Mouse (Mus musculus) E14TG2a.4 (cell line): ENCODE results near the gene Slc9a1.

Source experiments
- H3K27me3 ChIP-seq: 2 replicates; pipeline ENCODE4 v1.6.1; 2014; ENCODE audit warnings: low read length, control low read depth; ENCODE audit not compliant: insufficient read depth
- H3K36me3 ChIP-seq: 2 replicates; pipeline ENCODE4 v1.6.1; 2014; ENCODE audit warnings: low read length, control low read depth; ENCODE audit not compliant: insufficient read depth
- H3K4me1 ChIP-seq: replicated peaks from 2 replicates; pipeline ENCODE4 v1.6.1; 2014; ENCODE audit warnings: low read depth, low read length, control low read depth
- H3K4me3 ChIP-seq: replicated peaks from 2 replicates; pipeline ENCODE4 v1.5.1; 2014; ENCODE audit warnings: mild to moderate bottlenecking, low read length
- H3K9me3 ChIP-seq: 2 replicates; pipeline ENCODE4 v1.6.1; 2014; ENCODE audit warnings: low read length, control low read depth
- CTCF ChIP-seq: conservative IDR thresholded peaks from 2 replicates; pipeline ENCODE4 v1.5.1; 2014; ENCODE audit warnings: low read length
- NANOG ChIP-seq: IDR thresholded peaks from 2 replicates; pipeline ENCODE4 v1.6.1; 2014; ENCODE audit warnings: borderline replicate concordance, low read length, mixed read lengths
- POU5F1 ChIP-seq: IDR thresholded peaks from 2 replicates; pipeline ENCODE4 v1.6.1; 2014; ENCODE audit warnings: low read length, borderline replicate concordance

Slc9a1 gene

DNA sequence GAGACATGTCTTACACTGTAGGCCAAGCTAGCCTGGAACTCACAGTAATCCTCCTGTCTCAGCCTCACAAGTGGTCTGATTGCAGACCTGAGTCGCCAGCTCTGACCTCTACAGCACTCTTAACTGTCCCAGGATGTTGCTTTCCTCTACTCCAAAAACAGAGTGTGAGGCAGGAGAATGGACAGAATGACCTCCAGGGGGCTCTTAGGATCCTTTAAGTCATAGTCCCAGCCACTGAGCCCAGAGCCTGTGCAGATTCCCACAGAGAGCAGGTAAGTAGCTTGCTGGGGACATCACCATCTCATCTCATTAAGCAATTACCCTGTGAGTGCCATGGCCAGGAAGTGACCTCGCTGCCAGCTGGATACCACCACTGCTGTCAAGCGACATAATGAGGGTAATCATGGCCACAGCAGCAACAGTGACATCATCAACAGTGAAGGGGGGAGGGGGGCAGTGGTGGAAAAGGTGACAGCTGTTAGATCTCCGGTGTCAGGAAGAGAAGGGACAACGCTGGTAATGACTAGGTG, 91.4 kb downstream of the Slc9a1 start:
- no peaks in the 10 kb centered on the region for H3K9me3 ChIP-seq
- no peak overlapping the region for H3K4me3 ChIP-seq
- H3K36me3 ChIP-seq = no peaks in the 10 kb centered on the region
- no peaks in the 10 kb centered on the region for H3K27me3 ChIP-seq
- peaks cover 53% of the 10 kb centered on the region for H3K4me1 ChIP-seq
- TF ChIP-seq NANOG = no peak
- 0 out of 2 replicates have a peak, but pooled peaks have one; percentile 10 for TF ChIP-seq CTCF

DNA sequence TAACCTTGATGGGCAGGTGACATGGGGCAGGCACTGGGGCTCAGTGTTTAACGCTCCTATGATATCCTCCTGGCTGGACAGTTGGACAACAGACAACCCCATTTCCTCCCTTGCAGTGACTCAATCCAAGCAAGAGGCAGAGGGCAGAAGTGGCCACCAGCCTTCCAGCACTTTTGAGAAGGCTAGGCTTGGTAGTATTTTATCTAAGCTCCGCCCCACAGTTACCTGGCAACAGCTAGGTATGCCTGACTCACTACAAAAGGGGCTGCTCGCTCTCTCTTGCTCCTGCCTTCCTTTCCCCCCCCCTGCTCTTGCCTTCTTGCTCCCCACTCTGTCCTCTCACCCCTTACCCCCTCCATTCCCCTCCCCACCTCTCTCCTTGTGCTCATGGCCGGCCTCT, 91.9 kb downstream of the Slc9a1 start:
- Histone ChIP-seq H3K27me3 (no peaks in the 10 kb centered on the region), H3K4me3 (no peak overlapping the region), H3K9me3 (no peaks in the 10 kb centered on the region), H3K36me3 (no peaks in the 10 kb centered on the region), H3K4me1 (peaks cover 48% of the 10 kb centered on the region)
- TF ChIP-seq NANOG (no peak), POU5F1 (no peak)

DNA sequence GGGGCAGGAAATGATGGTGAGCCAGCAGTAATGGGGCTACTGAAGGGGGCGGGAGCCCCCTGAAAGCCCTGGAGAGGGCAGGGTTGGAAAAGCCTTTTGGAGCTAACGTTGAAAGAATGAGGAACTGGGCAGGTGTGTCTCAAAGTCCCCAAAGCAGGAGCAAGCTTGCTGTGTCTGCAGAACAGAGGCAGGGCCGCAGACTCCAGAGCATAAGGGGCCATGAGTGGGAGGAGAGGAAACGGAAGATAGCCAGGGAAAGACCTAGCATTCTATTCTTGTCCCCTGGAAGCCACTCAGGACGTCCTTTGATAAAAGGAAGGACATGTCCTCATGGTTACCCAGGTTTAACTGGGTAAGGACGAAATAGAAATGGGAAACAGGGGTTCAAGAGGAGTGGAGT, 93.7 kb downstream of the Slc9a1 start:
- TF ChIP-seq POU5F1 = no peak
- TF ChIP-seq NANOG = no peak
- TF ChIP-seq CTCF = no peak
- Histone ChIP-seq H3K9me3 (no peaks in the 10 kb centered on the region), H3K27me3 (no peaks in the 10 kb centered on the region), H3K36me3 (no peaks in the 10 kb centered on the region), H3K4me3 (no peak overlapping the region), H3K4me1 (peaks cover 51% of the 10 kb centered on the region)

DNA sequence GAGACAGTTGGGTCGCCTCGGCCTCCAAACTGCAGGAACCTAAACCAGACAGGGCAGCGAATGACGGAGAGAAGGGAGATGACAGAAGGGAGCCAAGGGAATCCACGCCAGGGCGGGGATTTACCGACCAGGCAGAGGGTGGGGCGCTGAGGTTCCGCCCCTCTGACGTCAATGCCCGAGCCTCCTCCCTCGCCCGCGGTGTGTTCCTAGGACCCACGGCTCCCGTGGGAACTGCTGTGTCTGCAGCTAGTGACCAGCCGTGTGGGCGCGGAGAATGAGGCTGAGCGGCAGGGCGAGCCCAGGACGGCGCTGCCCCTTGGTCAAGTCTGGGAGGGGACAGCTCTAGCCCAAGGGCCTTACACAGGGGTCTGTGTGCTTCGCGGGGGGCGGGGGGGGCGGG, 98.6 kb downstream of the Slc9a1 start:
- 0 out of 2 replicates have a peak, but pooled peaks cover 5% of the 10 kb centered on the region for H3K9me3 ChIP-seq
- H3K4me3 ChIP-seq = peak overlapping the region; percentile 77
- no peak for TF ChIP-seq CTCF
- no peak for TF ChIP-seq NANOG
- TF ChIP-seq POU5F1 = no peak

DNA sequence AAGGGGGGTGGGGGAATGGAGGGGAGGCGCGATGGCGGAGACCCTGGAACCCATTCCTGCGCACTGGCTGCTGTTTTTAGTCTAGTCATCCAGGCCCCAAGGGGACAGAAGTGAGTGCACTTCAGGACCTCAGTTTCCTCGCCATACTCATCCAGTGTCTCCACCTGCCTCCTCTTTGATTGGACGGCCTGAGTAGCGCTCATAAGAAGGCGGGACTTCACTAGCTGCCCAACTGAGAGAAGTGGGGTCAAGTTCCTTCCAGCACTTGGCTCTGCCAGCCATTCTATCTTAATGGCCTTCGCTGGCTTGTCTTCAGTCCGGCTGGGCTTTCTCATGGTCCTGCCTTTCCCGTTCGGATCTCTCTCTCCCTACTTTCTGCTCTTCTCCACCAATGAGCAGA, 99.6 kb downstream of the Slc9a1 start:
- H3K4me1 ChIP-seq = peaks cover 38% of the 10 kb centered on the region
- TF ChIP-seq POU5F1 (no peak), NANOG (no peak), CTCF (no peak)
- peak overlapping the region; percentile 77 for H3K4me3 ChIP-seq

More for the DNA sequence above, 98.6 kb downstream of the Slc9a1 start:
- peaks cover 47% of the 10 kb centered on the region for H3K4me1 ChIP-seq
- 0 out of 2 replicates have a peak, but pooled peaks cover 6% of the 10 kb centered on the region for H3K27me3 ChIP-seq
- H3K36me3 ChIP-seq = no peaks in the 10 kb centered on the region

DNA sequence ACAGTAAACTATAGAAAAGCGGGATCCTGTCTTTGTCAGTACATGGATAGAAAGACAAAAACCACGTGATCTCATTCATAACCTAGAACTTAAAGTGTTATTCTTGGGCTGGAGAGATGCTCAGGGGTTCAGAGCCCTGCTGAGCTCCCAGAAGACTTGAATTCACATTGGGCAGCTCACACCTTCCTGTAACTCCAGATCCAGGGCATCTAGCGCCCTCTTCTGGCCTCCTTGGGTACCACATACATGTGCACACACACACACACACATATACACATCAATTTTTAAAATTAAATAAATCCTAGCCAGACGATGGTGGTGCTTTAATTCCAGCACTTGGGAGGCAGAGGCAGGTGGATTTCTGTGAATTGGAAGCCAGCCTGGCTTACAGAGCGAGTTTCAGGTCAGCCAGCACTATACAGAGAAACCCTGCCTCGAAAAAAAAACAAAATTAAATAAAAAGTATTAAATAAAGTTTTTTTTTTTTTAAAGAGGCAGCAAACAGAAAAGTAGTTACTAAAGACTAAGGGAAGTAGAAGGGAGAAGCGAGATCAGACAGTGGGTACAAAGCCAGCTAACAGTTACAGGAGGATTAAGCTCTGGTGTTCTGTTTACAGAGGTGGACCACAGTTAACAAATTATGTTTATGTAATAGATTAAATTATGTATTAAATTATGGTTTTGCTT, 101.8 kb downstream of the Slc9a1 start:
- Histone ChIP-seq H3K4me3 (no peak overlapping the region), H3K4me1 (peaks cover 33% of the 10 kb centered on the region), H3K27me3 (0 out of 2 replicates have a peak, but pooled peaks cover 10% of the 10 kb centered on the region), H3K9me3 (0 out of 2 replicates have a peak, but pooled peaks cover 5% of the 10 kb centered on the region), H3K36me3 (no peaks in the 10 kb centered on the region)
- TF ChIP-seq CTCF = peak; percentile 47
- TF ChIP-seq NANOG = no peak
- TF ChIP-seq POU5F1 = no peak

More for the DNA sequence above, 99.6 kb downstream of the Slc9a1 start:
- Histone ChIP-seq H3K9me3 (0 out of 2 replicates have a peak, but pooled peaks cover 5% of the 10 kb centered on the region), H3K27me3 (0 out of 2 replicates have a peak, but pooled peaks cover 6% of the 10 kb centered on the region), H3K36me3 (no peaks in the 10 kb centered on the region)
